Mouse (Mus musculus): Measurements from ENCODE around the gene Zfp579. TPM values are rescaled to one million over a fixed set of nuclear protein-coding genes. Genes with fewer than 3 reads are reported as not detected.
"Not testable (repeated sequence)": the region's sequence is repeated elsewhere in the genome, so short reads cannot be mapped to it uniquely, and the experiment has no call there.

Gene Zfp579
- polyA plus RNA-seq, 1 experiment: 16.3 TPM

GRCm38 (mm10) chr7:5020685-5021084 lies 24.7 kb upstream of the Zfp579 start:
- Histone ChIP-seq H3K4me2 (ENCODE audit: low read depth) (peak overlapping the region; percentile 88), H3K36me3 (ENCODE audit: control insufficient read depth, insufficient read depth) (peaks cover 10% of the 10 kb centered on the region), H3K4me3 (peak overlapping the region; percentile 69), H3K79me2 (ENCODE audit: control insufficient read depth, insufficient read depth) (peaks cover 52% of the 10 kb centered on the region), H3K27me3 (ENCODE audit: control insufficient read depth, insufficient read depth, insufficient read length) (no peaks in the 10 kb centered on the region), H3ac (ENCODE audit: control insufficient read depth, insufficient read length) (peak overlapping the region; percentile 92)
- TF ChIP-seq TCF3 (IDR thresholded peaks at IDR 0.05; ENCODE audit: insufficient read length, low read depth): no peak
- no peak for TF ChIP-seq MAX (IDR thresholded peaks at IDR 0.05; ENCODE audit: low read depth)
- TF ChIP-seq SRF (IDR thresholded peaks at IDR 0.05; ENCODE audit: control insufficient read depth, insufficient read length, low read depth): no peak
- TF ChIP-seq REST (IDR thresholded peaks at IDR 0.05; ENCODE audit: insufficient read depth, insufficient read length): no peak
- no peak for TF ChIP-seq MYOG (IDR thresholded peaks at IDR 0.05; ENCODE audit: control insufficient read depth in 1 of 3, insufficient read depth in 1 of 3, insufficient read length in 2 of 3, low read depth in 2 of 3)
- TF ChIP-seq USF1 (IDR thresholded peaks at IDR 0.05; ENCODE audit: low read depth): no peak
- TF ChIP-seq E2F4 (IDR thresholded peaks at IDR 0.05; ENCODE audit: insufficient read depth): no peak
- no peak for TF ChIP-seq MYOD1 (IDR thresholded peaks at IDR 0.05; ENCODE audit: control insufficient read depth in 1 of 3, insufficient read length in 2 of 3, low read depth in 2 of 3)
- TF ChIP-seq POLR2A (IDR thresholded peaks at IDR 0.05; ENCODE audit: insufficient read length, low read depth): no peak
- TF ChIP-seq POLR2AphosphoS2 (IDR thresholded peaks at IDR 0.05; ENCODE audit: insufficient read length, low read depth): no peak
- no peak for TF ChIP-seq TCF12 (IDR thresholded peaks at IDR 0.05; ENCODE audit: insufficient read depth, poor library complexity, severe bottlenecking)
- no peak for TF ChIP-seq CEBPB (IDR thresholded peaks at IDR 0.05; ENCODE audit: insufficient read depth, poor library complexity, severe bottlenecking)

- H3K36me3 ChIP-seq (ENCODE audit: control insufficient read depth, insufficient read depth): peaks cover 10% of the 10 kb centered on the region
- H3ac ChIP-seq (ENCODE audit: control insufficient read depth, insufficient read length): peak within 1 kb of the TSS; percentile 92
- no peaks in the 10 kb centered on the region for H3K27me3 ChIP-seq (ENCODE audit: control insufficient read depth, insufficient read depth, insufficient read length)
- peak within 1 kb of the TSS; percentile 88 for H3K4me2 ChIP-seq (ENCODE audit: low read depth)
- H3K4me3 ChIP-seq: peak within 1 kb of the TSS; percentile 69
- H3K79me2 ChIP-seq (ENCODE audit: control insufficient read depth, insufficient read depth): peaks cover 52% of the 10 kb centered on the region
- TF ChIP-seq POLR2AphosphoS2 (IDR thresholded peaks at IDR 0.05; ENCODE audit: insufficient read length, low read depth): peak; percentile 89
- no peak for TF ChIP-seq E2F4 (IDR thresholded peaks at IDR 0.05; ENCODE audit: insufficient read depth)
- TF ChIP-seq MAX (IDR thresholded peaks at IDR 0.05; ENCODE audit: low read depth): no peak
- TF ChIP-seq TCF3 (IDR thresholded peaks at IDR 0.05; ENCODE audit: insufficient read length, low read depth): no peak
- peak; percentile 70 for TF ChIP-seq POLR2A (IDR thresholded peaks at IDR 0.05; ENCODE audit: insufficient read length, low read depth)
- TF ChIP-seq CEBPB (IDR thresholded peaks at IDR 0.05; ENCODE audit: insufficient read depth, poor library complexity, severe bottlenecking): no peak
- peak; percentile 18 for TF ChIP-seq SRF (IDR thresholded peaks at IDR 0.05; ENCODE audit: control insufficient read depth, insufficient read length, low read depth)
- no peak for TF ChIP-seq MYOD1 (IDR thresholded peaks at IDR 0.05; ENCODE audit: control insufficient read depth in 1 of 3, insufficient read length in 2 of 3, low read depth in 2 of 3)
- TF ChIP-seq REST (IDR thresholded peaks at IDR 0.05; ENCODE audit: insufficient read depth, insufficient read length): no peak
- no peak for TF ChIP-seq USF1 (IDR thresholded peaks at IDR 0.05; ENCODE audit: low read depth)
- peak in 1 of 3 experiments; percentile 7 for TF ChIP-seq MYOG (IDR thresholded peaks at IDR 0.05; ENCODE audit: control insufficient read depth in 1 of 3, insufficient read depth in 1 of 3, insufficient read length in 2 of 3, low read depth in 2 of 3)
- TF ChIP-seq TCF12 (IDR thresholded peaks at IDR 0.05; ENCODE audit: insufficient read depth, poor library complexity, severe bottlenecking): no peak
These were observed 24.2 kb upstream of the Zfp579 start, which contains the start of the genes Zfp865 and Ccdc106 for GRCm38 (mm10) chr7:5020000-5020681. Gene Zfp865 (plus strand): TSS chr7:5020376. Gene Ccdc106 (plus strand): TSS chr7:5020553.

GRCm38 (mm10) chr7:5019576-5019975 lies 23.6 kb upstream of the Zfp579 start:
- H3K27me3 ChIP-seq (ENCODE audit: control insufficient read depth, insufficient read depth, insufficient read length); H3K36me3 ChIP-seq (ENCODE audit: control insufficient read depth, insufficient read depth); H3ac ChIP-seq (ENCODE audit: control insufficient read depth, insufficient read length): not testable (repeated sequence)
- Histone ChIP-seq H3K4me3 (peak overlapping the region; percentile 69), H3K4me2 (ENCODE audit: low read depth) (peak overlapping the region; percentile 70), H3K79me2 (ENCODE audit: control insufficient read depth, insufficient read depth) (peaks cover 52% of the 10 kb centered on the region)

- no peak overlapping the region for H3ac ChIP-seq (ENCODE audit: control insufficient read depth, insufficient read length)
- no peaks in the 10 kb centered on the region for H3K36me3 ChIP-seq (ENCODE audit: control insufficient read depth, insufficient read depth)
- H3K4me3 ChIP-seq: no peak overlapping the region
- H3K27me3 ChIP-seq (ENCODE audit: control insufficient read depth, insufficient read depth, insufficient read length): no peaks in the 10 kb centered on the region
- no peak for TF ChIP-seq TCF12 (IDR thresholded peaks at IDR 0.05; ENCODE audit: insufficient read depth, poor library complexity, severe bottlenecking)
- no peak for TF ChIP-seq USF1 (IDR thresholded peaks at IDR 0.05; ENCODE audit: low read depth)
- TF ChIP-seq CEBPB (IDR thresholded peaks at IDR 0.05; ENCODE audit: insufficient read depth, poor library complexity, severe bottlenecking): no peak
- no peak for TF ChIP-seq MYOG (IDR thresholded peaks at IDR 0.05; ENCODE audit: control insufficient read depth in 1 of 3, insufficient read depth in 1 of 3, insufficient read length in 2 of 3, low read depth in 2 of 3)
- TF ChIP-seq POLR2A (IDR thresholded peaks at IDR 0.05; ENCODE audit: insufficient read length, low read depth): no peak
- TF ChIP-seq SRF (IDR thresholded peaks at IDR 0.05; ENCODE audit: control insufficient read depth, insufficient read length, low read depth): no peak
- peaks cover 44% of the 10 kb centered on the region for H3K79me2 ChIP-seq (ENCODE audit: control insufficient read depth, insufficient read depth)
- H3K4me2 ChIP-seq (ENCODE audit: low read depth): no peak overlapping the region
These were observed 22.0 kb upstream of the Zfp579 start for GRCm38 (mm10) chr7:5017931-5018330.

GRCm38 (mm10) chr7:5017352-5017751 lies 21.4 kb upstream of the Zfp579 start:
- H3K27me3 ChIP-seq (ENCODE audit: control insufficient read depth, insufficient read depth, insufficient read length): no peaks in the 10 kb centered on the region
- H3K4me2 ChIP-seq (ENCODE audit: low read depth): no peak overlapping the region
- TF ChIP-seq TCF12 (IDR thresholded peaks at IDR 0.05; ENCODE audit: insufficient read depth, poor library complexity, severe bottlenecking) (no peak), MYOD1 (IDR thresholded peaks at IDR 0.05; ENCODE audit: control insufficient read depth in 1 of 3, insufficient read length in 2 of 3, low read depth in 2 of 3) (no peak), MAX (IDR thresholded peaks at IDR 0.05; ENCODE audit: low read depth) (no peak), E2F4 (IDR thresholded peaks at IDR 0.05; ENCODE audit: insufficient read depth) (no peak), CEBPB (IDR thresholded peaks at IDR 0.05; ENCODE audit: insufficient read depth, poor library complexity, severe bottlenecking) (no peak), POLR2A (IDR thresholded peaks at IDR 0.05; ENCODE audit: insufficient read length, low read depth) (no peak), TCF3 (IDR thresholded peaks at IDR 0.05; ENCODE audit: insufficient read length, low read depth) (no peak), SRF (IDR thresholded peaks at IDR 0.05; ENCODE audit: control insufficient read depth, insufficient read length, low read depth) (no peak), REST (IDR thresholded peaks at IDR 0.05; ENCODE audit: insufficient read depth, insufficient read length) (no peak), MYOG (IDR thresholded peaks at IDR 0.05; ENCODE audit: control insufficient read depth in 1 of 3, insufficient read depth in 1 of 3, insufficient read length in 2 of 3, low read depth in 2 of 3) (no peak), POLR2AphosphoS2 (IDR thresholded peaks at IDR 0.05; ENCODE audit: insufficient read length, low read depth) (no peak), USF1 (IDR thresholded peaks at IDR 0.05; ENCODE audit: low read depth) (no peak)
- no peak overlapping the region for H3K4me3 ChIP-seq
- no peaks in the 10 kb centered on the region for H3K36me3 ChIP-seq (ENCODE audit: control insufficient read depth, insufficient read depth)
- H3ac ChIP-seq (ENCODE audit: control insufficient read depth, insufficient read length): no peak overlapping the region
- peaks cover 41% of the 10 kb centered on the region for H3K79me2 ChIP-seq (ENCODE audit: control insufficient read depth, insufficient read depth)
